Mouse (Mus musculus) mature B cell (primary cell): ENCODE measurements around the gene Nutf2.
"Not testable (repeated sequence)": the region's sequence is repeated elsewhere in the genome, so short reads cannot be mapped to it uniquely, and the experiment has no call there.

Source experiments
- in situ Hi-C: fragments of 300-500 bp; cut with MboI; formaldehyde crosslinking; loops from 2 replicates; pipeline ENCODE4 v1.14.3; 2019

Gene Nutf2

DNA sequence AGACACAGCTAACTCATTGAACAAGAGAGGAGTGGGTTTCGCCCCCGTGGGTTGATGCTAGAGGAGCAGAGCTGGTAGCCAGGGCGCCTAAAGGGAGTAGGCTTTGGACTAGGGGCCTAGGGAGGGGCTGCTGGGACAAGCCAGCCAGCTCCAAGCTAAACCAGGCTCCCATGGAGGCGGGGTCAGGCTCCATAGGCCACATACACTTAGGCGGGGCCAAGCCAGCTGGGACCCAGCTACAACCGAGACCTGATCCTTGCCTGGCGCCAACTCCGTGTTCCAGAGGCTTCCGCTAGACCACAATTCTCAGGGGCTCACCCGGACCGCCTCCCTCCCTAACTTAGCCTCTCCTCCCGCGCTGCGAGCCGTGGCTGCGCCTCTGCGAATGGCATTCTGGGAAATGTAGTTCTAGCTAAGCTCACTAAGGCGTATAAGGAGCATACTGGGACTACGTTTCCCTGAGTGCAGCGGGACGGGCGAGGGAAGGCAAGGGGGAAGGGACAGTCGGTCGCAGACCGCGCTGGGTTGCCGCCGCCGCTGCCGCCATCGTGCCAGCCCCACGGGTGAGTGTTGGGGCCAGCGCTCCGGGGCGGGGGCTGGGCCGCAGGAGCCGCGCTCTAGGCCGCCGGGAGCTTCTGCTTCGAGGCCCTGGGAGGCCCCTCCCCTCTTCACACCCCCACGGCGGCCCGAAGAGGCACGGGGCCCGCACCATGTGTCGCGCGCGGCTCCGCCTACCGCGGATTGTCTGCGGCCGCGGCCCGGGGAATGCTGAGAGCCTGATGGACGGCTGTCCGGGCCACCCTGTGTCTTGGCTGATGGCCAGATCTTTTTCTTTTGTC, at the start of gene Nutf2:
TSS of gene Nutf2 (plus strand) at position 438 of the 839 bp plus-strand sequence.
- in situ Hi-C loops: no loop called here

DNA sequence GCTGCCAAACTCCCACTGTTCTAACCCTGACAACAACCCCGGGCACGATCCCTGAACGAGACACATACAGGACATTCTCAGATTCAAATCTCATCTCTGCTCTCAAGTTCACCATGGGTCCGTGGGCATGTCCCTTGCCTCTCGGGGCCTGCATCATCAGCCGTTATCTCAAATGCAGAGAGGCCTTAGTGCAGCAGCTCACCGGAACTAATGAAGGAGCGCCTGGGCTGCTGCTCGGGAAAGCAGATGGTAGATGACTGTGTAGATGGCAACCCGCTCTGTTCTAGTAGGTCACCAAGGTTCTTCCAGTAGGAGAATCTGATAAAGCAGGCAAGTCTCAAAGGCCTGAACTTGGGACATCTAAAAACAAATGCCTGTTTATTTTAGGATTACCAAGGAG, 49.3 kb upstream of the Nutf2 start:
- in situ Hi-C loops: no loop called here

DNA sequence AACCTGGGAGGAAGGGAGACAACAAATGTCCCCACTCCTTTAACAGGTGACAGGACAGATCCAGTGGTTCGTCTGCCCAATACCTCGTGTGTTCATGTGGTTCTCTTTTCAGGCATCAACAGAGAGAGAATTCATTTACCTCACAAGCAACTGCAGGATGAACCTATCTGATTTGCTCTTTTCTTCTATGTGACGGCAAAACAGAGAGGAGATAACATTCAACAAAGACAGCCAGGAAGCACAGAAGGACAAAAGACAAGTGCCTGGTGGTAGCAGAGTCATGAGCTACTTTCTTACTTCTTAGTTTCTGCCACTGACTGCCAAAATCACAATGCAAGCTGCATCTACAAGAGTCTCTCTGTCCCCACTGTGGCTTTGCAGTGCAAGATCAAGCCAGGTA, 48.8 kb upstream of the Nutf2 start:
- in situ Hi-C loops: no loop called here

DNA sequence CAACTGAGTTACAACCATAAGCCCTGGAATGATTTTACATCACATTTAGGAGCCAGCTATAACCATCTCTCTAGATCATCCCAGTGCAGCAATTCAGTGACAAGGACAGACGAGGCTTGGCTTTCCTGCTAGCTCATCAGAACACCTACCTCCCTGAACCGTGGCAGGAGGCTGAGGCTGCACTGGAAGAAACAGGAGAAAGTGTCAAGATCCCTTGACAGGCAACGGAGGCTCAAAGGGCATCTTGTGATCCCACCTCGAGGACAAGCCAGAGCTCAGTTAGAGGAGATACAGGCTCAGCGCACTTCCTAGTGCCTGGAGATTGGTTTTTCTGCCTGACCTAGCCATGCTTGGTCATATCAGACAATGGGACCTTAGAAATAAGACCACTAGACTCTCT, 47.9 kb upstream of the Nutf2 start:
- in situ Hi-C loops: no loop called here

DNA sequence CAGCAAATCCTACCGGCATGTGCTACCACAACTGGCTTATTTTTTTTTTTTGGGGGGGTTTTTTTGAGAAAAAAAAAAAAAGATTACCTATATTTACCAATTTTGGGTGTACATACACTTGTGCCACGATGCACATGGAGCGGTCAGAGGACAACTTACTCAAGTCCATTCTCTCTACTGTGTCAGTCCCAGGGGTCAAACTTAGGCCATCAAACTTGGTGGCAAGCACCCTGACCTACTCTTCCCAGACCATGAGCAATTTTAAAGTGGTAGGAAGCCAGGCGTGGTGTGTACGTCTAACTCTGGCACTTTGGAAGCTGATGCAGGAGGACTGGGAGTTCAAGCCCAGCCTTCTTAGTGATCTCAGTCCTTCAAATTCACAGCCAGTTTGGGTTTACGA, 47.1 kb upstream of the Nutf2 start:
- in situ Hi-C loops: no loop called here

DNA sequence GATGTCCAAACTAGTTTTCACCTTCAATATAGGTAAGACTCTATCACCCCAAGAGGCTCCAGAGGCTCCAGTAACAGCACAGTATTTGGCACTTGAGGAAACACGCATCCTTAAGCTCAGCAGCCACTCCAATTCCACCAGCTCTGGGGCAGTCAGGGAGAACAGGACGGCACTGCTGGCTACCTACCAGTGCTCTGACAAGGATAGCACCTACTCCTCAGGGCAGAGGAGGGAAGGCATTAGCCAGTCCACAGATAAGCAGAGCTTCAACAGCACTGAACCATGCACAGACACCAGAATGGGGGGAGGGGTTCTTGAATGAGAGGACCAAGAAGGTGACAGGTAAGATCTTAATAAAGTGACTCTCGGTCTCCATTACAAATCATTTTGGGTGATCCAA, 40.7 kb upstream of the Nutf2 start:
- in situ Hi-C loops: no loop called here

DNA sequence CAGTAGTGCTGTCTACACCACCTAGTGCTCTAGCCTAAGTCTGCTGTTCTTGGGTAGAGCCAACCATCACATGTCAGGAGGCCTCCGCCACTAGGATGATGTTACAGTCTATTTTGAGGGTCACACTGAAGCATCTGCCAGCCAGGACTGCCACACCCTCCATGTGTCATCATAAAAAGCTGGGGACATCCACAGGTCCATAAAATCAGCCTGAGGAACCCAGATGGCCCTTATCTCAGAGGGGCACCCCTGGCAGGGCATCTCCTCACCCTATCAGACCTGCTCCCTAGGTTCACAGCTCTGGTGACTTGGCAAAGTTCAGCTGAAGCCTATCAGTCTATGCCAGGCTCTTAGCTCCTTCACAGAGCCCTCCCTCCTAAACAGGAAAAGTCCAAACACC, 39.5 kb upstream of the Nutf2 start:
- in situ Hi-C loops: no loop called here

DNA sequence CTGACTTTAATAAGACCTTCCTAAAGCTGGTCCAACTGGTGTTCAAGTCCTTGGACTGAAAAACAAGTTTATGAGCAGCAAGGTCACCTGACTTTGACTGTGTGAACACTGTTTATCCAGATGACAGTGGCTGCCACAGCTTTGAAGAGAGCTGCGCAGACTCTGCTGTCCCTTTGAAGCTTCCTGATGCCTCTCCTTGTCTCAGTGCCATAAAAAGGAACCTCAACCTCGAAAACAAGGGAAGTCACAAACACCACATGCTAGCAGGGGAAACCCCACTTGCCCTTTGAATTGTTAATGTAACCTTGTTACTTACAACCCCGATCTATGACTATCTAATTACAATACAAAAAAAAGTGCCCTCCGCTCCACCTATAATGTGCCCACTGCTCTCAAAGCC, 34.9 kb upstream of the Nutf2 start:
- in situ Hi-C loops: no loop called here

DNA sequence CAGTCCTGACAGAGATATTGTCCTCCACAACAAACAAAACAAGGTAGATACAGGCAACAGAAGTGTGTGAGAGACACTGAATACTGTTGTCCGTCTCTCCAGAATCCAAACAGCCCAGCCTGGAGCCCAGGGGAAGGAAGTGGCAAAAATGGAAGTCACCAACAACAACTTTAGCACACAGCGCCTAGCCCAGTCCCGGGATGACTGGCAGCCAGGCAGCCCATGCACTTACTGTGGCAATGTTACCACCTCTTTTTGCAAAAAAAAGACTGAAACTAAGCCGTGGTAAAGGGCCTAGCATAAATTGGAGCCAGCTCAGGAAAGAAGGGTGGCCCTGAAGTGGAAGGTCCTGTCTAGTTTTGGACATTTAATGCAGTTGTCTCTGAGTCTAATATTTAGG, 34.0 kb upstream of the Nutf2 start:
- in situ Hi-C loops: no loop called here

DNA sequence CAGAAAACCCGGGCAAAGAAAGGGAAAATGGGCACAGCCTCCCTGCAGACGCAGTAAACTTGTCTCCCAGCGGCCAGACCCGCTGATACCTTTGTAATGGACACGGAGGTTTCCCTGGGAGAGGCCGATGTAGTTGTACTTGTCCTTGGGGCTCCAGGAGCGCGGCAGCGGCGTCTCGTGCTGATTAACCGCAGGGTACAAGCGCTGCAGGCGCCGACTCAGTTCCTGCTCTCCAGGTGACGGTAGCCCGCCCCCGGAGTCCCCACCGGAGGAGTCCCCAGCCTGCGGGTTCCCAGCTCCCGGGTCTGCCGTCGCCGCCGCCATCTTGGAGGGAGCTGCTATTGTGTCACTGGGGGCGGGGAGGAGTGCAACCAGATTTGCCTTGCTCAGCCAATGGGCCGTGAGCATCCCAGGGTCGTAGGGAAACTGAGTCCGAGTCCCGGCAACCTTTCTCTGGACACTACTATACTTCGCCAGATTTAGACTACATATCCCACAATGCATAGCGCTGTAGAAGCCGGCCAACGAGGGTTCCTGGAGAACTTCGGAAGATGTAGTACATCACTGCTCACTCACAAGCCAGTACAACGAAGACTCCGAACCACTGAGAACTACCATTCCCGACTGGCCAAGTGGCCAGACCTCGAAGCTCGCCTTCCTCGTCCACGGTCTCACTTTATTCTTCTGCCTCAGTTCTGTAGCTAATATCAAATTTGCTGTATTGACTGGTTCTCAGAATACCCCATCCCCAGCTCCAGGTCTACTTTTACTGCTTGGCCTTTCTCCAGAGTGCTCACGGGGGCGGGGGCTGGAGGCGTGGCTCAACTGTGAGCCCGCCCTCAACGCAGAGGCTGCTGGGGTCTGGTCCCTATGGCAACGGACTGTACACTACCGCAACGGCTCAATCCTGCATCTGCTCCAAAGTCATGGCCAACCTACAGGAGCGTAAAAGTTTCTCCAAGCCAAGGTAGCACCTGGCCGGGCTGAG, 33.2 kb upstream of the Nutf2 start, which contains the start of the genes Ranbp10 and Tsnaxip1:
TSS of gene Ranbp10 (minus strand) at position 490 of the 988 bp plus-strand sequence.
TSS of gene Tsnaxip1 (plus strand) at position 871 of the 988 bp plus-strand sequence.
- in situ Hi-C loops: no loop called here

DNA sequence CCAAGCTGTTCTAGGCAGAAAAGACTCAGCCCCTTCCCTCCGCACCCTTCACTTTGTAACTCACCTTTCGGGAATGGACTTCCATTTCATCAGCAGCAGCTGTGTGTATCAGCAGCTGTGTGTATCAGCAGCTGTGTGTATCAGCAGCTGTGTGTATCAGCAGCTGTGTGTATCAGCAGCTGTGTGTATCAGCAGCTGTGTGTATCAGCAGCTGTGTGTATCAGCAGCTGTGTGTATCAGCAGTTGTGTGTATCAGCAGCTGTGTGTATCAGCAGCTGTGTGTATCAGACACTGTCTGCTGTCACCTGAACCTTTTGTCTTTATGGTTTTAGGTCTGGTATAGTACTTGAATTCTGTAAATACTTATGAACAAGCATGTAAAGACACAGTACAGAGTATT, 26.6 kb upstream of the Nutf2 start:
- in situ Hi-C loops: not testable (repeated sequence)

DNA sequence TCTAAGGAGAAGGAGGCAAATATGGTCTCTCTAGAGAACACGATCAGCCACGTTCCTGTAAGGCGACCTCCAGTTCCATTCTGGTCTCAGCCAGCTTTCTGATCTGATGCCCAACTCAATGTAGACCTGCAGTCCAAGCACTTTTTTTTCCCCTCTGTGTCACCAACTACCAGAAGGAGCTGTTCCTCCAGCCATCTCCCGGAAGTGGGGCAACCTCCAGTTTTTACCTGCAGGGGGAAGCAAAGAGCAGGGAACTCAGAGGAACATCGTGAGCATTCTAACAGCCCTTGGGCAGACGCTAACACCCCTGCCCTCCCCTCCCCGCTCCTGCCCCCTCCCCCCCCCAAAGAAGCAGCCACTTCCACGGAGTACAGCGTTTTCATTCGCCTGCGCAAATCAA, 25.1 kb upstream of the Nutf2 start:
- in situ Hi-C loops: no loop called here

DNA sequence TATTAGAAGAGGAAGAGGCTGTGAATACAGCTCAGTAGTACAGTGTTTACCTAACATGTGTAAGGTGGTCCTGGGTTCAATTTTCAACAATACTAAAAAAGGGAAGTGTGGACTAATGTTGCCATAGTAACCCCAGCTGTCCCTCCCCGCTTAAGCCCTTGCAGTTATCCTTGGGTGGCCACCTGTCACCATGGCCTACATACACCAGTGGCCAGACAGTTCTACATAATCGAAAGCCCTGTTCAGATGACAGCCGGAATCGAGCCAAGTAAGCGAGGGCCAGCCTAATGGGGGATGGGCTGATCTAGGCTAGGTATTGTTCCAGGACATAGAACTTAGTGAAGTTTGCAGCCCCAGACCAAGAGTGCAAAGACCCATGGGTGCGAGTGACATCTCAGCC, 23.4 kb upstream of the Nutf2 start:
- in situ Hi-C loops: no loop called here

DNA sequence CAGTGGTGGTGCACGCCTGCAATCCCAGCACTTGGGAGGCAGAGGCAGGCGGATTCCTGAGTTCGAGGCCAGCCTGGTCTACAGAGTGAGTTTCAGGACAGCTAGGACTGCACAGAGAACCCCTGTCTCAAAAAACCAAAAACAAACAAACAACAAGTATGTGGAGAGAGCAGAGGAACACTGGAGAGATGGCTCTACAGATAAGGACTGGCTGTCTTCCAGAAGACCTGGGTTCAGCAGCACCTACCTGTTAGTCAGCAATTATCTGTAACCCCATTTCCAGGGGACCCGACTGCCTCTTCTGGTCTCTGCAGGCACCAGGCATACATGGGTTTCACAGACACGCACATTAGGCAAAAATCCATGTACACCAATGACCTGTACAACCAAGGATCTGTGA, 21.2 kb upstream of the Nutf2 start:
- in situ Hi-C loops: no loop called here

DNA sequence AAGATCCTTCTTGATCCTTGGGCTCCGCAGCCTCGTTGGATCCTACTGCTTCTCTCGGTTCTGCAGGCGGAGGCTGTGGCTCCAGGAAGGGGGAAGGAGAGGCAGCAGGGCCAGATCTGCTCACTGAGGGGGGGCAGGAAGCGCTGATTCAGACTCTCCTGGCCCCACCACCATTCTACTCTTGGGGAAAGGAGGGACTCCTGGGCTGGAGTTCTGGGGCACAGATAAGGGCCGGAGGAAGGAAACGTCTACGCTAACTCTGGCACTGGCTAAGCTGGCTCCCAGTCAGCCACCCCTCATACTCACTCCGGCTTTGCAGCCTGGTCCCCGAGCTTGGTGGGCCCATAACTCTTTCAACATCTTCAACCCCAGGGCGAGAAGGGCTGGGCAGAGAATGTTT, 13.7 kb upstream of the Nutf2 start:
- in situ Hi-C loops: no loop called here

DNA sequence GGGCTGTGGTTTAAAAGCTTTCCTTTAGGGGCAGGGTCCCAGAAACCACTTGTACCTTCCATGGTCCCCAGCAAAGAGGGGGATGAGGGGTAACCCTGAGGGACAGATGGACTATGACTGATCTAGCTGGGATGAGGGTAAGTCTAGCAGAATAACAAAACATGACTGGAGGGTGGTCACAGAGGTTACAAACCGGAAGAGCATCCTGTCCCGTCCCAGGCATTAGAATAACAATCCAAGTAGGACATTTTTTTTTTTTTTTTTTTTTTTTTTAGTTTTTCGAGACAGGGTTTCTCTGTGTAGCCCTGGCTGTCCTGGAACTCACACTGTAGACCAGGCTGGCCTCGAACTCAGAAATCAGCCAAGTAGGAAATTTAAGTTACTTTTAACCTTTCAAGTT, 10.4 kb upstream of the Nutf2 start:
- in situ Hi-C loops: no loop called here

DNA sequence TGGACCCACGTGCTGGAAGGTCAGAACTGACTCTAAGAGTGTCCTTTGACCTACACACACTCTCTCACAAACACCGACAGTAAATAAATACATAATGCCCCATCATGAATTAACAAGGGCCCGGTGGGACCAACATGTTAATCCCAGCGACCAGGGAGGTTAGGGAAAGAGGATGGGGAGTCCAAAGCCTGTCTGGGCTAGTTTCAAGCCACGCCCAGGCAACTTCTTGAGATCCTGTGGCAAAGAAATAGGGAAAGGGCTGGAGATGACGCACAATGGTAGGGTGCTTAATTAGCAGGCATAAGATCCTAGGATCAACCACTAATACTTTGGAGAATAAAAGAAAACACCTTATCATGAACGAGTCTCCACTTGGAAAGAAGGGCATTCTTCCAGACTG, 9.8 kb upstream of the Nutf2 start:
- in situ Hi-C loops: no loop called here

DNA sequence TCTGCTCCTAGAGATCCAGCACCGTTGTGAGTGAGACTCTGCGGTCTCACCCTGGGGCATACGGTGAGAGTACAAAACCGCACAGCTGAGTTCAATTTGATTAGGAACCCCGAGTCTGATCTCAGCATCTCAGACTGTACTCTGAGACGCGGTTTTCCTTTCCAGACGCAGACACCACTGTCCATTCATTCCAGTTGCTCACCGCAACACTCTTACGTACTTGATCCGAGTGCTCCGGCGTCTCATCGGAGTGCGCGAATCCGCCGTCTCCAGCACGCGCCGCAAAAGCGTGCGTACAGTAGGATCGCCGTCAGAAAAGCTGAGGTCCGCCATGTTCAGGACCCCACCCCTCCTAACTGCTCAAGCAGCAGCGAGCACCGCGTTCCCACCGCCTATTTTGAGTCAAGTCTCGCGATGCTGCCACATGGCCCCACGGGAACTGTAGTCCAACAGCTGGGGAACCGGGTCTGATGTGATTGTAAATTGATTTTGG, 8.7 kb upstream of the Nutf2 start:
- in situ Hi-C loops: no loop called here

DNA sequence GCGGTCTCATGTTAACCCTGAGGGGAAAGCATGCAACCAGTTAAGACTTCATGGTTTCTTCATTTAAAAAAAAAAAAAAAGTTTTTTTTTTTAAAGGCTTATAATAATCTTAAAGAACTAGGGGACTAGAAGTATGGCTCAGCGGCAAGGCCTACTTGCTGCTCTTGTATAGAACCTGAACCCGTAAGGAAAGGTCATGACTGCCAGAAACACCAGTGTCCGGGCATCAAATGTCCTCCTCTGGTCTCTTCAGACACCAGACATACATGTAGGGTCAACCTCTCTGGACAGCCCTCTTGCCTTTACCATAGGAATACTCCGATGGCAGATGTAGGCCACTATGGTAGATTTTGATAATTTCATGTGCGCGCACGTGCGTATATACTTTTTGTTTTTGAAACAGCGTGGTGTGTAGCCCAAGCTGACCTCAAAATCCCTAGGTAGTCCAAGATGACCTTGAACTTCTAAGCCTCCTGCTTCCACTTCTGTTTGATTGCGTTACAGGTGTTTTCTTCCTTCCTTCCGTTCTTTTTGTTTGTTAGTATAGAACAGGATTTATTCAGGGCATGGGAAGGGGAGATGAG, 8.1 kb upstream of the Nutf2 start:
- in situ Hi-C loops: no loop called here

DNA sequence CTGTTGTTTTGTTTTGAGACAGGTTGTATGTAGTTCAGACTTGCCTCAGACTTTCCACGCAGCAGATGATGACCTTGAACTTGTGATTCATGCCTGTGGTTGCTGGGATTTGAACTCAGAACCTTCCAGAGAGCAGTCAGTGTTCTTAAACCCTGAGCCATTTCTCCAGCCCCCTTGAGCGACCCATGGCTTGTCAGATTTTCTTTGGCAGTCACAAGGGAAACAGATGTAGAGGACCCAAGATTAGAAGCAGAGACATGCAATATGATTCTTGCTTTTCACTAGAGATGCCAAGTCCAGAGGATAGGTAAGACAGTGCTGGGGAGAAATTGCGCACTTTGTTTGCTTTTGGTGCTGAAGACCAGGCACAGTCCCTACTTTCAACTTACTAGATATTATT, 7.2 kb upstream of the Nutf2 start, which contains the start of gene Cenpt:
TSS of gene Cenpt (minus strand) at position 101 of the 400 bp plus-strand sequence.
- in situ Hi-C loops: no loop called here

DNA sequence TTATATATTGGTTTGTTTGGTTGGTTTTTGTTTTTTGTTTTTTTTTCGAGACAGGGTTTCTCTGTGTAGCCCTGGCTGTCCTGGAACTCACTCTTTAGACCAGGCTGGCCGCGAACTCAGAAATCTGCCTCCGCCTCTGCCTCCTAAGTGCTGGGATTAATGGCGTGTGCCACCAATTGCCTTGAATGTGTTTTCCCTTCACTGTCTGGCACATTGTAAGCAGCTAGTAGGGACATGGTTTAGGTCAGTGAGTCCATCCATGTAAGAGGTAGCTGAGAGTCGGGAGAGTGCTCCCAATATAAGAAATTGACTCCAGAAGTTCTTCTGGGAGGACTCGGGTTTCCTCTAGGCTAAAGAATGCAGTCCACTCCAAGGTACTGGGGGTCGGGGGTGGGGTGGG, 6.1 kb upstream of the Nutf2 start:
- in situ Hi-C loops: no loop called here

DNA sequence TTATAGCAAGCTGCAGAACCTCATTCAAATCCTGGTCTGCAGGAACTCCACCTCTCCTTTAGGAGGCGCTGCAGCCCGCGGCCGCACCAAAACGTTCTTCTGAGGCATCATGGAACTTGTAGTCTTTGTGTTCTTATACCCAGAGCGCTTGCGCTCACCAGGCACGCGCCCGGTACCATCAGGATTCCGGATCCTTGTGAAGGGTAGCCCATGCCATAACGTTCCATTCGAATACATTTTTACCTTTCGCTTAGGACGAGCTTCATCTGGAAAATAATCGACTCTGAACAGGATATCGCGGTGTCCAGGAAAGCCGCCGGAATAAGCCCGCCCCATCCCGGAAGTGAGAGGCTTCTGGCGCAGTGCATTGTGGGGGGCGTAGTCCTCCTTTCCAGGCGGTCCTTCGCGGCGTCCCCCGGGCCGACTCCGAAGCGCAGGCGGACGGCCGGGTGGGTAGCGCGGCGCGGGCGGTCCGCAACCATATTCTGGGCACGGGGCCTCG, 5.6 kb upstream of the Nutf2 start, which contains the start of gene Thap11:
TSS of gene Thap11 (plus strand) at position 418 of the 502 bp plus-strand sequence.
- in situ Hi-C loops: no loop called here
